Mouse (Mus musculus) midbrain, postnatal 0 days (tissue): ENCODE measurements at regions not wholly inside any gene's neighbourhood (a gene's known extent, or its start where the extent isn't known, plus 50 kb on each side); places are given as distances from the start of the nearest gene placed in this dataset.

Source experiments
- ATAC-seq: fragments of 200-750 bp; cut with Nextera tagmentation; 2 replicates; pipeline ENCODE4 v1.8.0; 2017; ENCODE audit warnings: moderate number of reproducible peaks, mild to moderate bottlenecking, moderate TSS enrichment, moderate library complexity; ENCODE audit not compliant: low FRiP score
- DNase-seq: peaks from one replicate; pipeline ENCODE4 v3.0.0-alpha.2; 2015; ENCODE audit warnings: low spot score
- H3K27ac ChIP-seq: fragments of 300-500 bp; sonication (generic); 2 replicates; pipeline ENCODE4 v1.5.1; 2014; ENCODE audit warnings: low read depth, mild to moderate bottlenecking, low read length, mixed read lengths
- H3K27me3 ChIP-seq: fragments of 300-500 bp; sonication (generic); 2 replicates; pipeline ENCODE4 v1.6.1; 2014; ENCODE audit warnings: low read length, control low read depth, mixed read lengths; ENCODE audit not compliant: insufficient read depth
- H3K36me3 ChIP-seq: fragments of 300-500 bp; sonication (generic); 2 replicates; pipeline ENCODE4 v1.6.1; 2014; ENCODE audit warnings: low read length, control low read depth, mixed read lengths; ENCODE audit not compliant: insufficient read depth
- H3K4me1 ChIP-seq: fragments of 300-500 bp; sonication (generic); 2 replicates; pipeline ENCODE4 v1.6.1; 2014; ENCODE audit warnings: mild to moderate bottlenecking, control low read depth, antibody characterized with exemption, low read length, mixed read lengths; ENCODE audit not compliant: insufficient read depth
- H3K4me2 ChIP-seq: fragments of 300-500 bp; sonication (generic); 2 replicates; pipeline ENCODE4 v1.6.1; 2014; ENCODE audit warnings: low read depth, mild to moderate bottlenecking, low read length, mixed read lengths; ENCODE audit not compliant: poor library complexity, severe bottlenecking
- H3K4me3 ChIP-seq: fragments of 300-500 bp; sonication (generic); 2 replicates; pipeline ENCODE4 v1.5.1; 2014; ENCODE audit warnings: low read depth, mild to moderate bottlenecking, low read length, moderate library complexity
- H3K9ac ChIP-seq: fragments of 300-500 bp; sonication (generic); replicated peaks from 2 replicates; pipeline ENCODE4 v1.6.1; 2014; ENCODE audit warnings: mild to moderate bottlenecking, low read length, moderate library complexity, mixed read lengths; ENCODE audit not compliant: poor library complexity, severe bottlenecking
- H3K9me3 ChIP-seq: fragments of 300-500 bp; sonication (generic); 2 replicates; pipeline ENCODE4 v1.6.1; 2016; ENCODE audit warnings: low read length, control low read depth
- CTCF ChIP-seq: IDR thresholded peaks from 2 replicates; pipeline ENCODE4 v1.5.1; 2016; ENCODE audit warnings: antibody characterized with exemption, mild to moderate bottlenecking
- WGBS: fragments of 180-500 bp; shearing (Covaris S2); extraction: QIAGEN DNeasy Blood & Tissue Kit; methylation state at CpG from one replicate; pipeline ENCODE4 v1.1.7; 2014; 5-methylcytosine and 5-hydroxymethylcytosine counted together

GRCm38 (mm10) chr6:100085981-100086380 lies 201.3 kb downstream of the Rybp start:
- DNase-seq (no peak), ATAC-seq (no peak)
- no peaks in the 10 kb centered on the region for H3K36me3 ChIP-seq
- 22% methylated on average over 1 of the region's 1 CpGs for WGBS
- no peaks in the 10 kb centered on the region for H3K9me3 ChIP-seq
- no peaks in the 10 kb centered on the region for H3K4me1 ChIP-seq
- no peak overlapping the region for H3K4me3 ChIP-seq
- no peak for TF ChIP-seq CTCF
- H3K27ac ChIP-seq, result no peak overlapping the region
- H3K4me2 ChIP-seq, result no peak overlapping the region
- no peak overlapping the region for H3K9ac ChIP-seq
- no peaks in the 10 kb centered on the region for H3K27me3 ChIP-seq

DNA sequence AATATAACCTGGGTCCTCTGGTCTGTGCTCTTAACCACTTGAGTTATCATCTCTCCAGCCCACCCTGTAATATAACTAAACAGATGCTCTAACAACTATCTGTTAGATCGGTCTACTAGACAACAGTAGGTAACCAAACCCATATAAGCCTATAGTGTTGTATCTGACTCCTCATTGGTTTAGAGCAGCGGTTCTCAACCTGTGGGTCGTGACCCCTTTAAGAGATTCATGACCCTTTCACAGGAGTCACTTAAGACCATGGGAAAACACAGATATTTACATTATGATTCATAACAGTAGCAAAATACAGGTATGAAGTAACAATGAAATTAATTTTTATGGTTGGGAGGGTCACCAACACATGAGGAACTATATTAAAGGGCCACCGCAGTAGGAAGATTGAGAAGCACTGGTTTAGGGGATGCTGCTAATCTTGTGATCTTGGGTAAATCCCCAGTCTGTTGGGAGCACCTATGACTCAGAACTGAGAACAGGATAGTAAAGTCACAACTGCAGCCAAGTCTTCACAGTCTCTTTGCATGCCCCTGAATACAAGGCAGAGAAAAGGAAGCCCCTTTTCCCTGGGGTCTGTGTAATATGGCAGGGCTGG lies 203.3 kb downstream of the Rybp start:
- H3K27ac ChIP-seq, result no peak overlapping the region
- no peak for TF ChIP-seq CTCF
- H3K4me1 ChIP-seq, result no peaks in the 10 kb centered on the region
- WGBS, result 95% methylated on average over 4 of the region's 4 CpGs
- H3K36me3 ChIP-seq, result no peaks in the 10 kb centered on the region
- H3K4me2 ChIP-seq, result no peak overlapping the region
- ATAC-seq (no peak), DNase-seq (no peak)
- no peaks in the 10 kb centered on the region for H3K9me3 ChIP-seq
- H3K27me3 ChIP-seq, result no peaks in the 10 kb centered on the region
- H3K4me3 ChIP-seq, result no peak overlapping the region
- H3K9ac ChIP-seq, result no peak overlapping the region

DNA sequence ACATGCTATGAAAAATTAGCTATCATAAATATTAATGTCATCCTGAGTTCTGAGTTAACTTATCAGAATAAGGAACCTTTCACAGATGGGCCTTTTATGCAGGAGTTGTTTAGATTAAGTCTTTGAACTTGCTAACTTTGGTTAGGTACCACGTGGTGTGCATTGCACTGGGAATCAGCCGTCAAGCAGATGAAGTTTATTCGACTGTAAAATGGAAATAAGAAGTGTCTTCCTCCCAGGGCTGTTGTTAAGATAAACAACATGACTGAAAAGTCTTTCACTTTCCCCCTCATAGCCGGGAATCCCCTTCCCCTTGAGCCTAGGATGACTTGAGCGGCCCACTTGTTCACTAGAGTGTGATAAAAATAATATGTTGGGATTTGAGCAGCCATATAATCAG lies 204.2 kb downstream of the Rybp start:
- ATAC-seq, result no peak

DNA sequence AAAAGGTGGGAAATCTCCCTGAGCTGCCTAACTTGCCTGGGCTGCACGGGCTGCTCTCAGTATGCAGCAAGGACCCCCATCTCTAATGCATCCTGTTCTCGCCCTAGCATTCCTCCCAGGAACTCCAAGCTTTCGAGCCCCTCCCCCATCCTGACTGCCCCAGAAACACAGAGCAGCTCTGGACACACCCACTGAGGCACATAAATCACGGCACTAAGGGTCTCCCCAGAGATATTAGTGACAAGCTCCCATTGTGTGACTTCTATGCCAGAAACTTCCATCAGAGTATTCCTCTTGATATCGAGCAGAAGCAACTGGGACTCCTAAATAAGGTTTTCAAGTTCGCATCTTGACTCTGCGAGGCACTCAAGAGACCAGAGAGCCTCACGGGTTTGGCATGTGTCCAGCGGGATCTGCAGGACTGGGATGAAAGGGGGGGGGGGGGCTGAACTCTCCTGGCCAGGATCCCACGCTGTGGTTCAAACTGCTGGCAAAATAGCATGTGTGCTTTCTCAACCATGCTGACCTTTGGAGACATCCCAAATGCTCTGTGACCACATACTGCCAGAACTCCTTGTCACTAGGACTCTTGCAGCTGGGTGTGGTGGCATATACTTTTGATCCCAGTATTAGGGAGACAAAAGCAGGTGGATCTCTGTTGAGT lies 212.5 kb downstream of the Rybp start:
- no peak for TF ChIP-seq CTCF
- WGBS, result 23% methylated on average over 10 of the region's 10 CpGs
- H3K9me3 ChIP-seq, result no peaks in the 10 kb centered on the region

More for the DNA sequence above, 204.2 kb downstream of the Rybp start:
- H3K4me2 ChIP-seq, result no peak overlapping the region
- H3K36me3 ChIP-seq, result no peaks in the 10 kb centered on the region
- WGBS, result 78% methylated on average over 5 of the region's 5 CpGs
- no peak overlapping the region for H3K4me3 ChIP-seq
- H3K27me3 ChIP-seq, result no peaks in the 10 kb centered on the region
- H3K9ac ChIP-seq, result no peak overlapping the region
- no peak for TF ChIP-seq CTCF
- no peaks in the 10 kb centered on the region for H3K4me1 ChIP-seq
- H3K27ac ChIP-seq, result no peak overlapping the region
- no peaks in the 10 kb centered on the region for H3K9me3 ChIP-seq
- no peak for DNase-seq

GRCm38 (mm10) chr6:100072261-100072968 lies 214.9 kb downstream of the Rybp start:
- H3K36me3 ChIP-seq, result no peaks in the 10 kb centered on the region
- peak; percentile 69 for DNase-seq
- no peak overlapping the region for H3K4me3 ChIP-seq
- WGBS, result 66% methylated on average over 6 of the region's 6 CpGs
- no peak for TF ChIP-seq CTCF
- no peak overlapping the region for H3K9ac ChIP-seq
- no peaks in the 10 kb centered on the region; the same call in 1 of the 2 replicates for H3K4me1 ChIP-seq
- no peak overlapping the region for H3K27ac ChIP-seq
- no peaks in the 10 kb centered on the region for H3K9me3 ChIP-seq
- no peak overlapping the region for H3K4me2 ChIP-seq
- no peak for ATAC-seq
- 0 out of 2 replicates have a peak, but pooled peaks cover 5% of the 10 kb centered on the region for H3K27me3 ChIP-seq

More for the DNA sequence above, 212.5 kb downstream of the Rybp start:
- no peaks in the 10 kb centered on the region; the same call in 1 of the 2 replicates for H3K4me1 ChIP-seq
- no peak overlapping the region for H3K27ac ChIP-seq
- no peak overlapping the region for H3K4me3 ChIP-seq
- peak; percentile 71 for DNase-seq
- no peak overlapping the region for H3K4me2 ChIP-seq
- H3K27me3 ChIP-seq, result 0 out of 2 replicates have a peak, but pooled peaks cover 5% of the 10 kb centered on the region
- no peaks in the 10 kb centered on the region for H3K36me3 ChIP-seq
- no peak for ATAC-seq
- H3K9ac ChIP-seq, result no peak overlapping the region

GRCm38 (mm10) chr6:100069151-100069550 lies 218.1 kb downstream of the Rybp start:
- H3K4me2 ChIP-seq, result no peak overlapping the region
- no peaks in the 10 kb centered on the region for H3K9me3 ChIP-seq
- TF ChIP-seq CTCF, result no peak
- DNase-seq, result no peak
- WGBS, result 69% methylated on average over 4 of the region's 4 CpGs
- no peak for ATAC-seq
- no peaks in the 10 kb centered on the region for H3K27me3 ChIP-seq
- H3K4me1 ChIP-seq, result no peaks in the 10 kb centered on the region
- no peak overlapping the region for H3K9ac ChIP-seq
- no peak overlapping the region for H3K4me3 ChIP-seq
- no peak overlapping the region for H3K27ac ChIP-seq
- no peaks in the 10 kb centered on the region for H3K36me3 ChIP-seq
